Mouse (Mus musculus) heart, embryonic 16.5 days (tissue): ENCODE measurements at regions not wholly inside any gene's neighbourhood (a gene's known extent, or its start where the extent isn't known, plus 50 kb on each side); places are given as distances from the start of the nearest gene placed in this dataset.

Experiments
- ATAC-seq: fragments of 200-750 bp; cut with Nextera tagmentation; replicated peaks from 2 replicates; pipeline ENCODE4 v1.8.0; 2017; ENCODE audit warnings: moderate number of reproducible peaks; ENCODE audit not compliant: insufficient read depth, low FRiP score; ENCODE audit errors: extremely low read depth
- H3K27ac ChIP-seq: fragments of 300-500 bp; sonication (generic); 2 replicates; pipeline ENCODE4 v1.5.1; 2014; ENCODE audit warnings: mild to moderate bottlenecking, low read length, control low read depth, moderate library complexity
- H3K27me3 ChIP-seq: fragments of 300-500 bp; sonication (generic); 2 replicates; pipeline ENCODE4 v1.6.1; 2014; ENCODE audit warnings: low read length, mixed read lengths; ENCODE audit not compliant: control insufficient read depth, insufficient read depth
- H3K36me3 ChIP-seq: fragments of 300-500 bp; sonication (generic); 2 replicates; pipeline ENCODE4 v1.6.1; 2014; ENCODE audit not compliant: control insufficient read depth, insufficient read depth
- H3K4me1 ChIP-seq: fragments of 300-500 bp; sonication (generic); 2 replicates; pipeline ENCODE4 v1.6.1; 2014; ENCODE audit warnings: low read length, mixed read lengths; ENCODE audit not compliant: control insufficient read depth, insufficient read depth
- H3K4me2 ChIP-seq: fragments of 300-500 bp; sonication (generic); 2 replicates; pipeline ENCODE4 v1.6.1; 2014; ENCODE audit warnings: low read depth, mild to moderate bottlenecking, control low read depth, low read length
- H3K4me3 ChIP-seq: fragments of 300-500 bp; sonication (generic); 2 replicates; pipeline ENCODE4 v1.5.1; 2014; ENCODE audit warnings: mild to moderate bottlenecking, control low read depth, low read length
- H3K9ac ChIP-seq: fragments of 300-500 bp; sonication (generic); 2 replicates; pipeline ENCODE4 v1.6.1; 2014; ENCODE audit warnings: low read length, control low read depth
- H3K9me3 ChIP-seq: fragments of 300-500 bp; sonication (generic); replicated peaks from 2 replicates; pipeline ENCODE4 v1.6.1; 2016; ENCODE audit warnings: low read length; ENCODE audit not compliant: control insufficient read depth
- WGBS: fragments of 180-500 bp; shearing (Covaris S2); extraction: QIAGEN DNeasy Blood & Tissue Kit; methylation state at CpG from one replicate; pipeline ENCODE4 v1.1.7; 2014; 5-methylcytosine and 5-hydroxymethylcytosine counted together

GRCm38 (mm10) chr14:78428233-78429019 lies 108.2 kb downstream of the Akap11 start:
- no peak; the same call in 1 of the 2 replicates for ATAC-seq
- H3K9ac ChIP-seq = no peak overlapping the region
- no peaks in the 10 kb centered on the region for H3K9me3 ChIP-seq
- no peak overlapping the region for H3K4me3 ChIP-seq
- no peaks in the 10 kb centered on the region for H3K4me1 ChIP-seq
- H3K36me3 ChIP-seq = no peaks in the 10 kb centered on the region
- H3K27ac ChIP-seq = peak overlapping the region; percentile 37
- 73% methylated on average over 10 of the region's 10 CpGs for WGBS
- no peak overlapping the region for H3K4me2 ChIP-seq
- H3K27me3 ChIP-seq = no peaks in the 10 kb centered on the region

DNA sequence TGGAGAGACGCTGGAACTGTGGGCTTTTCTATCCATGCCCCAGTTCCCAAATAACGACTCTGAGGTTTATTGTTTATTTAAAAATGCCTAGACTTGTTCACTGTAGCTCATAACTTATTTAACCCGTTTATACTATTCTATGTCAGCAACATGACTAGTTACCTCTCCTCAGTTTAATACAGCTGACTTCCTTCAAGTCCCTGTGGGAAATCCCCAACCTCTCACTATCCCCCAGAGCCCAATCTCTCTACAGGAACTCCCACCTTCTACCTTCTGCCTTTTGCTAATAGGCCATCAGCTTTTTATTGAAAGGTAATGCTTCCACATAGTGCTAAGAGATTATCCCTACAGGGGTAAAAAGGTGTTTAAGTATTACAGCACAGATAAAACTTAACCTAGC lies 109.5 kb downstream of the Akap11 start:
- Histone ChIP-seq H3K36me3 (no peaks in the 10 kb centered on the region), H3K4me2 (no peak overlapping the region), H3K9ac (no peak overlapping the region), H3K27ac (no peak overlapping the region), H3K4me3 (no peak overlapping the region), H3K4me1 (no peaks in the 10 kb centered on the region), H3K9me3 (no peaks in the 10 kb centered on the region), H3K27me3 (no peaks in the 10 kb centered on the region)
- WGBS = 69% methylated on average over 3 of the region's 3 CpGs
- no peak for ATAC-seq

DNA sequence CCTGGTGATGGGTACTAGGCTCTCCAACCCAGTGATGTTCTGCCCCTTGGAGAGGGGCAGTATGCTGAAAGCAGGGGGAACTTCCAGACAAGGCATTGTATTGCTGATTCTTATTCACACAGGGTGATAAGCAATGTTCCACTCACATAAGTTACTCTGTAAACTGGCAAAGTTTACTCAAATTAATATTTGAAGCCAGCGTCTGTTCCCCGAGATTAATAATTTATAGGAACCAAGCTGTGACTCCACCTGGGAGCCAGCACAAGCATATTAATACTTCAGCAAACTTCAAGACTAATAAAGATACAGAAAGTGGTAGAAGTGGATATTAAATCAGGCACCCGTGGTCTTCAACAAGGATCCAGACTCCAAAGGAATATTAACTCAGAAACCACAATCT lies 114.0 kb downstream of the Akap11 start:
- H3K4me1 ChIP-seq = no peaks in the 10 kb centered on the region
- H3K27ac ChIP-seq = no peak overlapping the region
- no peaks in the 10 kb centered on the region for H3K9me3 ChIP-seq
- no peak overlapping the region for H3K4me3 ChIP-seq
- H3K9ac ChIP-seq = no peak overlapping the region
- H3K27me3 ChIP-seq = no peaks in the 10 kb centered on the region
- H3K36me3 ChIP-seq = no peaks in the 10 kb centered on the region
- 87% methylated on average over 3 of the region's 3 CpGs for WGBS
- no peak overlapping the region for H3K4me2 ChIP-seq
- no peak for ATAC-seq

DNA sequence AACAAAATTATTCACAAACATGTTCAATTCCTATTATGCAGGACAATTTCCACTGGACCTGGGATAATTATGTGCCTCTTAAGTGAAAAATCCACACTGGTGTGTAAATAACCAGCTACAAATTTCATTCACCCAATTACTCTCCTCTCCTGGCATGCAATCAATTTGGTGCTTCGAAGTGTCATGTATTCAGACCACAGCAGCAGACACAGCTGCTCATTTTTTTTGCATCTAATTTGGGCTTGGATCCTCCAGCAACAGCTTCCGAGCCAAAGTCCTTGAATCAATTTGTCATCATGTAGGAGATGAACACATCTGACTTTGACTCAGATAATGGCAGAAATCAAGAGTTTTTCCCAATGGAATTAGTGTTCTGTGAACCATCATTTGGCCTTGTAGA lies 113.1 kb upstream of the Tnfsf11 start:
- H3K9ac ChIP-seq = no peak overlapping the region
- no peaks in the 10 kb centered on the region for H3K4me1 ChIP-seq
- no peaks in the 10 kb centered on the region for H3K27me3 ChIP-seq
- H3K4me2 ChIP-seq = no peak overlapping the region
- H3K9me3 ChIP-seq = no peaks in the 10 kb centered on the region
- no peak overlapping the region for H3K27ac ChIP-seq
- no peaks in the 10 kb centered on the region for H3K36me3 ChIP-seq
- no peak overlapping the region for H3K4me3 ChIP-seq
- no peak for ATAC-seq
- WGBS = 37% methylated on average over 2 of the region's 2 CpGs

- Histone ChIP-seq H3K4me3 (no peak overlapping the region), H3K4me2 (no peak overlapping the region), H3K36me3 (no peaks in the 10 kb centered on the region), H3K9me3 (no peaks in the 10 kb centered on the region), H3K9ac (no peak overlapping the region), H3K27me3 (no peaks in the 10 kb centered on the region), H3K27ac (no peak overlapping the region), H3K4me1 (no peaks in the 10 kb centered on the region)
- ATAC-seq = no peak
- 63% methylated on average over 3 of the region's 3 CpGs for WGBS
Observed at GRCm38 (mm10) chr14:78420176-78420575, 112.3 kb upstream of the Tnfsf11 start.

- no peak overlapping the region for H3K4me2 ChIP-seq
- 60% methylated on average over 3 of the region's 3 CpGs for WGBS
- no peak for ATAC-seq
Observed at GRCm38 (mm10) chr14:78405568-78405967, 97.7 kb upstream of the Tnfsf11 start.

DNA sequence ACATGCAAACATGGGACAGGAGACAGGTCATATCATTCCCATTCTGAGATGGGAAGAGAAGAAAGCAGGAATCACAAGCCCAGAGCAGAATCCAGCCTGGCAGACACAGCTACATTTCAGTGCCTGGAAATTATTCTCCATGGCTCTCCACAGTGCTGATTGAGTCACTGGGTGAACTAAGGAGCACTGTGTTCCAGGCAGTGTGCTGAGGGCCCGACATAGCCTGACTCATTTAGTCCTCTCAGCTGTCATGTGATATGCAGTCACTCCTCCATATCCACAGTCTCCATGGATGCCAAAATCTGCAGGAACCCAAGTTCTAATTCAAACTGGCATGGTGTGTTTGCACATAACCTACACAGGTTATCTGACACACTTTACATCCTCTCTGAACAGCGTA lies 90.1 kb upstream of the Tnfsf11 start:
- no peaks in the 10 kb centered on the region for H3K4me1 ChIP-seq
- no peak overlapping the region for H3K9ac ChIP-seq
- H3K36me3 ChIP-seq = no peaks in the 10 kb centered on the region
- H3K4me3 ChIP-seq = no peak overlapping the region
- H3K27ac ChIP-seq = no peak overlapping the region
- WGBS = 69% methylated on average over 2 of the region's 2 CpGs
- no peak overlapping the region for H3K4me2 ChIP-seq
- no peak for ATAC-seq
- no peaks in the 10 kb centered on the region for H3K27me3 ChIP-seq
- no peaks in the 10 kb centered on the region for H3K9me3 ChIP-seq

More at GRCm38 (mm10) chr14:78405568-78405967, 97.7 kb upstream of the Tnfsf11 start:
- Histone ChIP-seq H3K27ac (no peak overlapping the region), H3K9me3 (no peaks in the 10 kb centered on the region), H3K9ac (no peak overlapping the region), H3K4me1 (no peaks in the 10 kb centered on the region), H3K36me3 (no peaks in the 10 kb centered on the region), H3K4me3 (no peak overlapping the region), H3K27me3 (no peaks in the 10 kb centered on the region)

GRCm38 (mm10) chr14:78395631-78396030 lies 87.8 kb upstream of the Tnfsf11 start:
- Histone ChIP-seq H3K27me3 (no peaks in the 10 kb centered on the region), H3K4me2 (no peak overlapping the region), H3K9me3 (no peaks in the 10 kb centered on the region), H3K4me3 (no peak overlapping the region), H3K9ac (no peak overlapping the region), H3K27ac (no peak overlapping the region), H3K4me1 (no peaks in the 10 kb centered on the region), H3K36me3 (no peaks in the 10 kb centered on the region)
- no peak for ATAC-seq
- 84% methylated on average over 6 of the region's 6 CpGs for WGBS

GRCm38 (mm10) chr14:78387011-78387410 lies 79.2 kb upstream of the Tnfsf11 start:
- Histone ChIP-seq H3K27ac (no peak overlapping the region), H3K9me3 (no peaks in the 10 kb centered on the region), H3K27me3 (no peaks in the 10 kb centered on the region), H3K4me3 (no peak overlapping the region), H3K9ac (no peak overlapping the region), H3K4me2 (no peak overlapping the region), H3K4me1 (peaks cover 11% of the 10 kb centered on the region), H3K36me3 (no peaks in the 10 kb centered on the region)
- no peak for ATAC-seq
- 63% methylated on average over 5 of the region's 5 CpGs for WGBS
